Mouse (Mus musculus) neutrophil, adult 5-6 weeks (primary cell): Measurements from ENCODE around the gene Gm12794. TPM values are rescaled to one million over a fixed set of nuclear protein-coding genes. Genes with fewer than 3 reads are reported as not detected.
"Not testable (repeated sequence)": the region's sequence is repeated elsewhere in the genome, so short reads cannot be mapped to it uniquely, and the experiment has no call there.

Experiments
- ATAC-seq: fragments of 151-379, 151-347 bp; 2 replicates; pipeline ENCODE4 v1.8.0; 2017; ENCODE audit warnings: mild to moderate bottlenecking, moderate TSS enrichment; ENCODE audit not compliant: insufficient number of reproducible peaks, poor library complexity, low FRiP score, severe bottlenecking; ENCODE audit errors: extremely low read depth
- total RNA-seq: library from RNA; stranded (forward); fragments of 200-1000 nt; gene quantifications from 2 replicates; pipeline ENCODE4 v1.2.3, GENCODE M21; 2017

Gm12794 gene
- not detected in 2 replicates for total RNA-seq

- ATAC-seq, result not testable (repeated sequence)
These were observed at the start of gene Gm12794 for GRCm38 (mm10) chr4:101940107-101940506. Gene Gm12794 (plus strand): TSS chr4:101940407.

DNA sequence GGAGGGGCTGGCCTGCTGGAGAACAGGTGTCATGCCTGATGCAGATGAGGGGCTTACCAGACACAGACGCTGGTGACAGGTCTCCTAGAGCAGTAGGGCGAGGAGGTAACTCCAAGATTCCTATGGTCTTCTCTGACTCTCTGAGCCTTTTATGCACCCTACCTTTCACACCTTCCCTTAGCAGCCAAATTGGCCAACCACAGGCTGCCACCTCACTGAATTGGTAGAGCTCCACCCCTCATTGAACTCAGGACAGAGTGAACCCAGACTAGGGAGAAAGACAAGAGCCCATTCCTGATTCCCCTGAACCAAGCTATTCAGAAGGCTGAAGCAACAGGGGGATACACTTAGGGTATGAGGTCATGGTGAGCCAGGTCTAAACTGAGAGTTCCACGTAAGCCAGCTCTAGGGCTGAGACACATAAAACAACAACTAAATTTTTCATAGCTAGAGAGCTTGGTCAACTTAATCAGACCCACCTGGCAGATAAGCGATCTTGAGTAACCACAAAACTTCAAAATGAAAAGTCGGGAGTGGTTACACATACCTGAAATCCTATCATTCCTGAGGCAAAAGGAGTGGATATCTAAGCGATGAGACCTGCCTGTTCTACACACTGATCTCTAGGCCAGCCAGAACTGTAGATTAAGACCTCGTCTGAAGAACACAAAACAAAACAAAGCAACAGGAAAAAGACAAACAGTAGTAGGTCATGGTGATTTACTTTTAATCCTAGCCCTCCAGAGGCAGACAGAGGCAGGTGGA is 46.4 kb upstream of the Gm12794 start, which contains the start of gene C130073F10Rik:
Gene C130073F10Rik (minus strand): TSS at position 134 of the 765 bp plus-strand sequence.
- ATAC-seq, result no peak

DNA sequence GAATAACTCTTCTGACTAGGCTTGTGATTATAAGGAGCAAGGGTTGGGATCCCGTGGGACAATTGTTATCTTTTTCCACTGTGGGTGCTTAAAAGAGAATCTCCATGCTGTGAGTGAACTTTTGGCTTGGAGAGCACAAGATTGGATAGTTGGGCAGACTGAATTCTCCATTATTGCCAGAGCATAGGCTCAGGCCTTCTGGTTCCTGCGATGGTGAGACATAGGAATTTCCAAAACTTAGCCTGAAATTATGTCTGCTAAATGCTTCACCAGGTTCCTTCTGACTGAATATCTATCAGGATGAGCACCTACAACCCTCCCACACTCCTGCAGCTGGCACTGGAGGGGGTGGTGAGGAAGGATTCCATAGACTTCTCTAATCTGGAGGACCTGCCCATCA is 31.4 kb upstream of the Gm12794 start, which contains the start of gene Gm12800:
Gene Gm12800 (plus strand): TSS at position 301 of the 400 bp plus-strand sequence.
- not testable (repeated sequence) for ATAC-seq

DNA sequence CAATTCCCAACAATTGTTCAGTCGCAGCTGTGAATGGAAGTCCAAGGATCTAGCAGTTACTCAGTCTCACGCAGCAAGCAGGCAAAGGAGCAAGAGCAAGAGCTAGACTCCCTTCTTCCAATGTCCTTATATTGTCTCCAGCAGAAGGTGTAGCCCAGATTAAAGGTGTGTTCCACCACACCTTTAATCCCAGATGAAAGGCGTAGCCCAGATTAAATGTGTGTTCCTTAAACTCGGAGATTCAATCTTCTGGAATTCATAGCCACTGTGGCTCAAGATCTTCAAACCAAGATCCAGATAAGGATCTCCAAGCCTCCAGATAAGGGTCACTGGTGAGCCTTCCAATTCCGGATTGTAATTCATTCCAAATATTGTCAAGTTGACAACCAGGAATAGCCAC is 40.7 kb downstream of the Gm12794 start, which contains the start of gene Gm12790:
Gene Gm12790 (minus strand): TSS at position 101 of the 400 bp plus-strand sequence.
- ATAC-seq, result not testable (repeated sequence)

- ATAC-seq, result no peak
These were observed 45.5 kb downstream of the Gm12794 start for GRCm38 (mm10) chr4:101985678-101986077.

GRCm38 (mm10) chr4:101986326-101986725 is 46.1 kb downstream of the Gm12794 start, which contains the start of gene Gm12789:
Gene Gm12789 (plus strand): TSS chr4:101986626.
- not testable (repeated sequence) for ATAC-seq

Other genes starting within 250 kb of the Gm12794 start
- not detected in 2 replicates for gene Lepr, start 223.0 kb upstream of the Gm12794 start, total RNA-seq
- gene B020004J07Rik, start 96.4 kb upstream of the Gm12794 start, total RNA-seq, result not detected in 2 replicates
- not detected in 2 replicates for gene C130073F10Rik, start 46.6 kb upstream of the Gm12794 start, total RNA-seq
- gene Gm12800, start 31.3 kb upstream of the Gm12794 start, total RNA-seq, result not detected in 2 replicates
- not detected in 2 replicates for gene Gm12790, start 40.6 kb downstream of the Gm12794 start, total RNA-seq
- not detected in 2 replicates for gene Gm12789, start 46.2 kb downstream of the Gm12794 start, total RNA-seq
- 224 and 238 TPM in 2 replicates for gene Pde4b, start 147.1 kb downstream of the Gm12794 start, total RNA-seq